Mouse (Mus musculus) heart, postnatal 4 days (tissue): ENCODE data around the gene Fsd2. TPM values are rescaled to one million over a fixed set of nuclear protein-coding genes. Genes with fewer than 3 reads are reported as not detected.

Source experiments
- DNase-seq: peaks from one replicate; pipeline ENCODE4 v3.0.0; 2021
- total RNA-seq, 2 experiments: library from RNA; stranded (reverse); gene quantifications; 2 replicates each; pipeline ENCODE4 v1.2.3; 2021

The Fsd2 gene
- total RNA-seq, 2 experiments from 2014 or later: 199 to 200 TPM

- no peak for DNase-seq
Observed at GRCm38 (mm10) chr7:81571941-81572441, 5.2 kb upstream of the Fsd2 start.

GRCm38 (mm10) chr7:81571108-81571940 is 4.6 kb upstream of the Fsd2 start, which contains the start of gene Whamm:
Gene Whamm, plus strand, starts transcription at chr7:81571266.
- peak; percentile 92 for DNase-seq

GRCm38 (mm10) chr7:81570752-81571107 is 4.0 kb upstream of the Fsd2 start:
- DNase-seq: no peak

GRCm38 (mm10) chr7:81570271-81570670 is 3.5 kb upstream of the Fsd2 start:
- DNase-seq: no peak

- DNase-seq: no peak
Observed at GRCm38 (mm10) chr7:81569851-81570250, 3.1 kb upstream of the Fsd2 start.

GRCm38 (mm10) chr7:81567396-81567795 is 652 bp upstream of the Fsd2 start:
- no peak for DNase-seq

- DNase-seq: no peak
Observed at GRCm38 (mm10) chr7:81566332-81566731, 412 bp downstream of the Fsd2 start.

- no peak for DNase-seq
Observed at GRCm38 (mm10) chr7:81565381-81566055, 1.2 kb downstream of the Fsd2 start.

GRCm38 (mm10) chr7:81564766-81565165 is 2.0 kb downstream of the Fsd2 start:
- DNase-seq: no peak

- DNase-seq: no peak
Observed at GRCm38 (mm10) chr7:81563506-81564015, 3.2 kb downstream of the Fsd2 start.

GRCm38 (mm10) chr7:81561211-81561610 is 5.5 kb downstream of the Fsd2 start:
- no peak for DNase-seq

- peak; percentile 31 for DNase-seq
Observed at GRCm38 (mm10) chr7:81560101-81561049, 6.4 kb downstream of the Fsd2 start.

- no peak for DNase-seq
Observed at GRCm38 (mm10) chr7:81559231-81559980, 7.3 kb downstream of the Fsd2 start.

GRCm38 (mm10) chr7:81557985-81558360 is 8.8 kb downstream of the Fsd2 start:
- no peak for DNase-seq

GRCm38 (mm10) chr7:81557252-81557984 is 9.3 kb downstream of the Fsd2 start:
- DNase-seq: peak; percentile 23

- DNase-seq: no peak
Observed at GRCm38 (mm10) chr7:81556839-81557238, 9.9 kb downstream of the Fsd2 start.

- DNase-seq: peak; percentile 69
Observed at GRCm38 (mm10) chr7:81554369-81554768, 12.4 kb downstream of the Fsd2 start.

- no peak for DNase-seq
Observed at GRCm38 (mm10) chr7:81553589-81553988, 13.2 kb downstream of the Fsd2 start.

GRCm38 (mm10) chr7:81548864-81549263 is 17.9 kb downstream of the Fsd2 start:
- no peak for DNase-seq

- no peak for DNase-seq
Observed at GRCm38 (mm10) chr7:81542934-81543333, 23.8 kb downstream of the Fsd2 start.
